Mouse (Mus musculus): ENCODE measurements around the gene Fam78a. TPM values are rescaled to one million over a fixed set of nuclear protein-coding genes. Genes with fewer than 3 reads are reported as not detected.

Fam78a gene
- total and polyA plus RNA-seq, 3 experiments, result 16.0 to 17.4 TPM; not detected in 1

GRCm38 (mm10) chr2:32038661-32039081, 46.0 kb downstream of the Fam78a start:
- Histone ChIP-seq H3K9me3 (replicated peaks; ENCODE audit: insufficient read depth, low read length) (no peaks in the 10 kb centered on the region), H3K4me3 (ENCODE audit: control insufficient read depth in 1 of 2, insufficient read depth in 1 of 2, low read depth in 2 of 2, low read length in 2 of 2) (no peak overlapping the region), H3K9ac (ENCODE audit: control insufficient read depth, low read depth, low read length, poor library complexity, severe bottlenecking) (no peak overlapping the region), H3K79me2 (ENCODE audit: control insufficient read depth, insufficient read depth, low read length, poor library complexity) (no peaks in the 10 kb centered on the region), H3K36me3 (ENCODE audit: control insufficient read depth in 1 of 2, insufficient read depth in 2 of 2, low read length in 2 of 2) (peaks cover 0 to 22% of the 10 kb centered on the region in 2 experiments; a peak in 2 of 4 replicates), H3K27ac (ENCODE audit: control insufficient read depth, low read depth, low read length) (no peak overlapping the region), H3K4me1 (ENCODE audit: control insufficient read depth in 1 of 2, insufficient read depth in 2 of 2, low read length in 2 of 2) (no peaks in the 10 kb centered on the region), H3K27me3 (ENCODE audit: control insufficient read depth in 1 of 2, insufficient read depth in 2 of 2, low read length in 2 of 2) (no peaks in the 10 kb centered on the region)
- TF ChIP-seq MAFK (IDR thresholded peaks at IDR 0.05; ENCODE audit: borderline replicate concordance, low read depth, low read length), result no peak
- no peak for TF ChIP-seq POLR2AphosphoS5 (IDR thresholded peaks at IDR 0.05; ENCODE audit: borderline replicate concordance, low read depth, low read length)
- TF ChIP-seq TBP (IDR thresholded peaks at IDR 0.05; ENCODE audit: low read depth, low read length), result no peak
- no peak for TF ChIP-seq GATA1 (IDR thresholded peaks at IDR 0.05; ENCODE audit: low read depth, low read length)
- no peak for TF ChIP-seq BHLHE40 (IDR thresholded peaks at IDR 0.05; ENCODE audit: borderline replicate concordance, low read depth, low read length)
- TF ChIP-seq NRF1 (IDR thresholded peaks at IDR 0.05; ENCODE audit: insufficient read depth, low read depth, low read length, poor library complexity, severe bottlenecking), result no peak
- no peak for TF ChIP-seq KAT2A (conservative IDR thresholded peaks at IDR 0.05; ENCODE audit: low read depth, low read length)
- TF ChIP-seq CTCF (IDR thresholded peaks at IDR 0.05 in 2 of 3, conservative IDR thresholded peaks at IDR 0.05 in 1 of 3; ENCODE audit: control insufficient read depth in 1 of 3, insufficient read depth in 1 of 3, low read depth in 2 of 3, low read length in 3 of 3, poor library complexity in 1 of 3, severe bottlenecking in 1 of 3), result no peak
- no peak for TF ChIP-seq UBTF (IDR thresholded peaks at IDR 0.05; ENCODE audit: borderline replicate concordance, insufficient read depth, low read depth, low read length)
- no peak for TF ChIP-seq CHD1 (IDR thresholded peaks at IDR 0.05; ENCODE audit: low read depth, low read length)
- no peak for TF ChIP-seq MXI1 (IDR thresholded peaks at IDR 0.05; ENCODE audit: low read depth, low read length)
- no peak for TF ChIP-seq TCF12 (IDR thresholded peaks at IDR 0.05; ENCODE audit: low read depth, low read length)
- TF ChIP-seq POLR2A (IDR thresholded peaks at IDR 0.05; ENCODE audit: control insufficient read depth in 1 of 2, insufficient read depth in 1 of 2, low read depth in 1 of 2, low read length in 2 of 2, poor library complexity in 1 of 2), result no peak
- TF ChIP-seq ZC3H11A (IDR thresholded peaks at IDR 0.05; ENCODE audit: low read depth, low read length), result no peak
- no peak for TF ChIP-seq SMC3 (IDR thresholded peaks at IDR 0.05; ENCODE audit: low read depth, low read length)
- TF ChIP-seq USF2 (IDR thresholded peaks at IDR 0.05; ENCODE audit: borderline replicate concordance in 1 of 2, insufficient read depth in 1 of 2, low read depth in 1 of 2, low read length in 2 of 2), result no peak
- no peak for TF ChIP-seq ZMIZ1 (IDR thresholded peaks at IDR 0.05; ENCODE audit: low read depth, low read length)
- no peak for TF ChIP-seq MAX (IDR thresholded peaks at IDR 0.05; ENCODE audit: low read length)
- TF ChIP-seq MYB (IDR thresholded peaks at IDR 0.05; ENCODE audit: low read depth, low read length), result no peak
- TF ChIP-seq SIN3A (IDR thresholded peaks at IDR 0.05; ENCODE audit: low read length), result no peak
- DNase-seq (ENCODE audit: low read depth, low spot score), result no peak

DNA sequence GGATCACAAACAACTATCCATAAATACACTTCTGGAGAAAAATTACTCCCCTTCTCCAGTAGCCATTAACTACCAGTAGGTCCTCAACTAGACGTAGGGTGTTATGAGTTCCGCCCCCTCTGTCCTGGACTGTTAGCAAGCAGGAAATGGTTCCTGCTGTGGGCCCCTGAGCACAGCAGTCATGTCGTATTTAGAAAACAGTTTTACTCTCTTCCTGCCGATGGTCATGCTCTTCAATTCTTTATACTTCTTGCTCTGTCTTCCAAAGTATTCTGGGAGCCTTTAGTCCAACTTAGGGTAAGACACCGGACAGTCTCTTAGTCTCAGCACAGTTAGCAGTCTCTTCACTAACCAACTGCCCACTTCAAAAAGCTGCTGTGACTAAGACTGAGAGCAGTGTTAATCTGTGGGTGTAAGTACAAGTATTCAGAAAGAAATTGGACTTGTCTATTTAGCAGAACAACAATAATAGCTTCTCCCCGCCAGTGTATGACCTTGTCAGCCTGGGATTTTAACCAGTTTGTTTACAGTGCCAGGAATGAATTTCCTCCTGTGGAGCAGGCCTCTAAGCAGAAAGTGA, 47.3 kb downstream of the Fam78a start:
- H3K27ac ChIP-seq (ENCODE audit: control insufficient read depth, low read depth, low read length), result no peak overlapping the region
- H3K36me3 ChIP-seq (ENCODE audit: control insufficient read depth in 1 of 2, insufficient read depth in 2 of 2, low read length in 2 of 2), result peaks cover 0 to 17% of the 10 kb centered on the region in 2 experiments; a peak in 2 of 4 replicates
- H3K4me1 ChIP-seq (ENCODE audit: control insufficient read depth in 1 of 2, insufficient read depth in 2 of 2, low read length in 2 of 2), result no peaks in the 10 kb centered on the region
- no peaks in the 10 kb centered on the region for H3K27me3 ChIP-seq (ENCODE audit: control insufficient read depth in 1 of 2, insufficient read depth in 2 of 2, low read length in 2 of 2)
- H3K9me3 ChIP-seq (replicated peaks; ENCODE audit: insufficient read depth, low read length), result no peaks in the 10 kb centered on the region
- TF ChIP-seq E2F4 (IDR thresholded peaks at IDR 0.05; ENCODE audit: borderline replicate concordance, low read depth, low read length) (no peak), SIN3A (IDR thresholded peaks at IDR 0.05; ENCODE audit: low read length) (no peak)
- H3K9ac ChIP-seq (ENCODE audit: control insufficient read depth, low read depth, low read length, poor library complexity, severe bottlenecking), result no peak overlapping the region
- H3K4me3 ChIP-seq (ENCODE audit: control insufficient read depth in 1 of 2, insufficient read depth in 1 of 2, low read depth in 2 of 2, low read length in 2 of 2), result no peak overlapping the region
- no peak for DNase-seq (ENCODE audit: low read depth, low spot score)
- no peaks in the 10 kb centered on the region for H3K79me2 ChIP-seq (ENCODE audit: control insufficient read depth, insufficient read depth, low read length, poor library complexity)

Measured in MEL (cell line).